Mouse (Mus musculus) heart, postnatal 36 days (tissue): ENCODE results near the gene Tapt1. TPM values are rescaled to one million over a fixed set of nuclear protein-coding genes. Genes with fewer than 3 reads are reported as not detected.
"Not testable (repeated sequence)": the region's sequence is repeated elsewhere in the genome, so short reads cannot be mapped to it uniquely, and the experiment has no call there.

Source experiments
- DNase-seq, 2 experiments: peaks; one replicate each; pipeline ENCODE4 v3.0.0; 2021 to 2022
- intact Hi-C: fragments of 180-260 bp; cut with DNase I; formaldehyde crosslinking; loops from one replicate; pipeline ENCODE4 v1.15.1; 2025
- total RNA-seq, 2 experiments: library from RNA; stranded (reverse); gene quantifications; 2 replicates each; pipeline ENCODE4 v1.2.3; 2021

Gene Tapt1
- total RNA-seq, 2 experiments from 2014 or later, result 20.8 to 21.9 TPM

- intact Hi-C loops, result no loop called here
- no peak for DNase-seq
These were observed 73.4 kb downstream of the Tapt1 start for GRCm38 (mm10) chr5:44153050-44153449.

- intact Hi-C loops, result no loop called here
- peak in 1 of 2 experiments; percentile 9 for DNase-seq
These were observed 74.9 kb downstream of the Tapt1 start for GRCm38 (mm10) chr5:44151327-44152051.

- intact Hi-C loops, result no loop called here
These were observed 78.7 kb downstream of the Tapt1 start for GRCm38 (mm10) chr5:44147732-44148131.

GRCm38 (mm10) chr5:44146437-44147332 lies 79.7 kb downstream of the Tapt1 start:
- no peak for DNase-seq
- intact Hi-C loops, result no loop called here

More at GRCm38 (mm10) chr5:44147732-44148131, 78.7 kb downstream of the Tapt1 start:
- no peak for DNase-seq

GRCm38 (mm10) chr5:44143467-44144235 lies 82.8 kb downstream of the Tapt1 start:
- intact Hi-C loops, result no loop called here
- DNase-seq, result no peak

- no peak for DNase-seq
- intact Hi-C loops, result no loop called here
These were observed 98.9 kb downstream of the Tapt1 start for GRCm38 (mm10) chr5:44127487-44127886.

- DNase-seq, intact Hi-C loops: not testable (repeated sequence)
These were observed 99.9 kb downstream of the Tapt1 start for GRCm38 (mm10) chr5:44126574-44126973.

Other genes starting within 250 kb of the Tapt1 start
- not detected for gene Fgfbp1, start 244.8 kb downstream of the Tapt1 start, total RNA-seq
- 10 to 100 TPM in 1 of 2 experiments, 1 to 10 TPM in 1; 7.2 to 13.9 TPM for gene Prom1, start 124.6 kb downstream of the Tapt1 start, total RNA-seq